Mouse (Mus musculus) adrenal gland, postnatal 25 days (tissue): ENCODE results near the gene Grik4. TPM values are rescaled to one million over a fixed set of nuclear protein-coding genes. Genes with fewer than 3 reads are reported as not detected.

ENCODE experiments used
- DNase-seq: peaks from one replicate; pipeline ENCODE4 v3.0.0; 2021; ENCODE audit warnings: mixed read lengths
- total RNA-seq: library from RNA; stranded (reverse); gene quantifications from 2 replicates; pipeline ENCODE4 v1.2.3, GENCODE M21; 2021

Grik4 gene
- total RNA-seq, 1 experiment from 2014 or later: 2.0 TPM

DNA sequence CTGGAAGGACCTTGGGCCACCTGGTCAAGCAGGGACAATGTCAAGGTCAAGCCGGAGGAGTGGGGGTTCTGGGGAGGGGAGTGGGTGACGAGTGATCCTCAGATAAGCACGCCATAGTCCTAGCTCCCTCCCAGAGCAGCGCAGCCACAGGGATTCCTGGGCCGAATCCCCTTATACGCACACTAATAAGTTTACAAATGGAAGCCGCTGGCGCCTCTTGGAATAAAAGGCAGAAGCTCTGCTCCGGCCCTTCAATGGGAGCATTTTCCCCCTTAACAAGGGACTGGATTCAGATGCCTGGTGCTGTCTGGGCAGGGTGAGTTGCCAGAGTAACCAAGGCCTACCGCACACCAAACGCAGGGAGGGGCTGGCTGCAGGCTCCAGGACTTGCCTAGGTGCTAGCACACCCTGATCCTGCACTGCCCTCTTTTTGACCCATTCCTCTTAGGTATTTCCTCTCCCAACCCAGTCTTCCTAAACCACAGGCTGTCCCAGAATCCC, 46.2 kb downstream of the Grik4 start:
- DNase-seq: no peak

DNA sequence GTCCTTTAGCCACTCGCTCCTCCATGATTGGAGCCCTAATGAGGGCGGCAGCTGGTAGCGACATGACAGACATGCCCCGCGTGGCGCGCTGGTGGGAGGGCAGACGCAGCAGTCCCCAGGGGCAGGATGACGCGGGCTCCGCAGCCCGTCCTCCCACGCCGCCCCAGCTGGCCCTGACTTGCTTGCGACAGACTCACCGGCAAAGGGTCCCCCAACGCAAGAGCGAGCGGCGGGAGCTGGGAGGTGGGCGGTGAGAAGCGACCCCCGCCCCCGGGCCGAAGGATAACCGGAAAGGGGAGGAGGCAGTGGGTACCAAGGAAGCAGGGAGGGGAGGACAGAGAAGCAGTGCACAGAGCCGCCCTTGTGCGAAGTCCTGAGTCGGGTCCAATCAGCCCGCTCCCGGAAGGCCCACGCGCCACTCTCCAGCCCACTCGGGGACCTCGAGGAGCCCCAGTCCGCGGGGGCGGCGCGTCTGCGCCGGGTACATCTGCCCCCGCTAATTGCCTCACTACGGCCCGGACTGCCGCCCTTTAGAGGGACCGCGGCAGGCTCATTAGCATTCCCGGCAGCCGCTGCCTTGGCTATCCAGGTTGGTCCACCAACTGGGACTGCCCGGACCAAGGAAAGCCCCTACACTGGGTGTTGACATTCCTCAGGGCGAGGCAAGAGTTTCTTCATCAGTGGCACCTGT, 46.8 kb downstream of the Grik4 start:
- DNase-seq: peak; percentile 56

DNA sequence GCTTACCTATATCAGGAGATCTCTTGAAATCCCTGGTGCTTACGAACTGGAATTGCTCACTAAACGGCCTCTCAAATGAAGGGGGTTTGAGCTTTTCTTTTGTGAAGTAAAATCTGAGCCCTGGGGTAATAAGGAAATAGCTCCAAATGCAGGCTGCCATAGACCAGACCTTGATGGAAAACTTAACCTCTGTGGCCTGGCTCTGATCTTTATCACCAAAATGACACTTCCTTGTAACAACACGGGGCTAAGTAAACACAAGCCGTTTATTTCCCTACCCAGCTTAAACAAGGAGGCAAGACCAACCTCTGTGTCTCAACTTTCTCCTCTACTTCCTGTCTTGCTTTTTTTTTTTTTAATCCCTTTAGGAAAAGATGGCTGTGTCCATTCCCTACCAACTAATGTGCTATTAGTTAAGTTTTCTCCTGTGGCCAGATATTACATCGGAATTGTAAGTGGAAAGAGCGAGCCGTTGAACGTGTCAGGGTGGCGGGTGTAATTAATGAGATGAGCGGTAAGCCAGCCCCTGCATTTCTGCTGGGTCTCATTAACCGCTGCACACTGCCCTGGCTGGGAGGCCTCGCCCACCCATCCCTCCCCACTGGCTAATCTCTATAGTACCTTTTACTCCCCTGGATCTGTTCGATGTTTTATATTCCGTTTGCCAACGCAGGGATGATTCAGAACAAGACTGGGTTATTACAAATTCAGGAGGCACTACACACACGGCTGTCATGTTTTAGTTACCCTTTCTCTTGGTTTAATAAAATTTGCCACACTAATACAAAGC, 47.7 kb downstream of the Grik4 start:
- no peak for DNase-seq

DNA sequence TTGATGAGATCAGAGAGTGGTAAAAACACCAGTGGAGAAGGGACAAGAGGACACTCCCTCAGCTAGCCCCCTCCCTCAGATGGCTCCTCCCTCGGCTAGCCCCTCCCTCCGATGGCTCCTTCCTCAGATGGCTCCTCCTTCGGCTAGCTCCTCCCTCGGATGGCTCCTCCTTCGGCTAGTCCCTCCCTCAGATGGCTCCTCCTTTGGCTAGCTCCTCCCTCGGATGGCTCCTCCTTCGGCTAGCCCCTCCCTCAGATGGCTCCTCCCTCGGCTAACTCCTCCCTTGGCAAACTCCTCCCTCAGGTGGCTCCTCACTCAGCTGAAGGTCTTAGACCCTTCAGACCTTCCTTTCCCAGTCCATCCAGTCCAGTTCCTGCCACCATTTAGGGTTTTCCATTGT, 51.5 kb downstream of the Grik4 start:
- DNase-seq: no peak

DNA sequence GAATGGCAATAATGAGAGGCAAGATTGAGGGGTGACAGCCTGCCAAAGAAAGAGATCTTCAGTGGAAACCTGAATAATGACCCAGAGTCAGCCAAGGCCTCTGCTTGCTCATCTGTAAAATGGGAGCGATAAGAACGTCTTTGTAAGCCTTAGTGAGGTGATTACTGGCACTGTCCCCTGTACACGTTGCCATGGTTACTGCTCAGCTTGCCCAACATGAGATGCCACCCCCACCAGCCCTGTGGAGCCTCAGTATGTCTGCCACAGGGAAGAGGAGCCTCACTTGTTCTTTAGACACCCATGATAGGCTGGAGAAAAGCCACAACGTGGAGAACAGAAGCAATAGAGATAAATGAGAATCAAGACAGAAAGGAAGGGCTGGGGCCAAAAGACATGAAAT, 56.4 kb downstream of the Grik4 start:
- DNase-seq: no peak

DNA sequence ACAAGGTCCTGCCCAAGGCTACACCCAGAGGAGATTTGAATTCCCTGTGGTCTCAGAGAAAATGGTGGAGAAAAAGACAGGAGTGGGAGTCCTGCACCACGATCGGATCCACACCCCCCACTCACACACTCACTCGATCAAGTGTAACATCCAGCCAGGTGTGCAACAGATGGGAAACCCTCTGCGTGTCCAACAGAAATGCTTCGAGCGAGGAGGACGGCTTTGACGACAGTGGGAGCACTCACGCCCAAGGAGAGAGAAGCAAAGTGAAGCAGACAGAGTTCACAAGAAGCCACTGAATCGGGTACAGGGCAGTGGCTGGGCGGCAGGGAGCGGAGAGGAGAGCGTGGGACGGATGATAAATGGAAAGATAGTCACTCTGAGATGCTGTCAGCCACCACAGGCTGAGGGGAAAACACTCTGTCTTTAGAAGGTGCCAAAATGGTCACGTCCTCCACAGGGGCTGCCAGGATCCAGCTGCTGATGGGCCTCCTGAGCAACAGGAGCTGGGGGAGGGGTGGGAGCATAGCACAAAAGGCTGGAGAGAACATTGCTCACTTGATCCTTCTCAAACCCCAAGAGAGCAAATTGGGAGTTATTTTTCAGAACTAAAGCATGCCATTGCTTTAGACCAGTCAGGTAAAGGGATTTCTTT, 58.1 kb downstream of the Grik4 start:
- DNase-seq: no peak

DNA sequence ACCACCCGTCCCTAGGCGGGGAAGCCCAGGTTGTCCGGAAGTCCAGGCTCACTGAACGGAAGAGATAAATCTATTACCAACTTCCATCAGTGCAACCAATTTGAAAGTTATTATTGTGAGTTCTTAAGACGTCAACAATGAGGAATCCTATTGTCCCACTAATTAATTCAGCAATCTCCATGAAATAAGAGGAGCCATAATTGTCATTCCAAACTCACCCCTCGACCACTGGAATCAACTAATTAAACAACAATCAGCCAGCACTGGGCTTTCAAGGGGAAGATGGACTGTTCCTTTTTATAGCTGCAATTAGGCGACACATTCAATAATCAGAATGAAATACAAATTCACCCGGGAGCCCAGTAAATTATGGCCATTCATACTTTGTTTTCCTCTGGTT, 58.7 kb downstream of the Grik4 start:
- DNase-seq: no peak

DNA sequence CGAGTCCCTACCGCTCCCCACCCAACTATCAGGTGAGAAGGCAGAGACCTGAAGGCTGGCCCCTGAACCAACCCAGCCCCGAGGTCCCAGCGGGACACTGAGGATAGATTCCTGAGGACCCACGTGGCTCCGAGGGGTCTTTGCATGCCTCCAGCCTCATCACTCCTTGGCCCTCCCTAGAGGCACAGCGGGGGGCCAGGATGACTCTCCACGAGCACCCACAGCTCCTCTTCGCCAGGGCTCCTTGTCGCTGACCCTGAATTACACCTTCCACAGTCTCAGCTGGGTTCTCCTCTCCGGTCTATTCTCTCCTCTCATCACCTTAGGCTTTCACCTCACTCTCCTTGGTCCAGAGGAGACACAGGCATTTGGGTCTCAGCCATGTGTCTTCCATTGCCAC, 59.2 kb downstream of the Grik4 start:
- DNase-seq: no peak

DNA sequence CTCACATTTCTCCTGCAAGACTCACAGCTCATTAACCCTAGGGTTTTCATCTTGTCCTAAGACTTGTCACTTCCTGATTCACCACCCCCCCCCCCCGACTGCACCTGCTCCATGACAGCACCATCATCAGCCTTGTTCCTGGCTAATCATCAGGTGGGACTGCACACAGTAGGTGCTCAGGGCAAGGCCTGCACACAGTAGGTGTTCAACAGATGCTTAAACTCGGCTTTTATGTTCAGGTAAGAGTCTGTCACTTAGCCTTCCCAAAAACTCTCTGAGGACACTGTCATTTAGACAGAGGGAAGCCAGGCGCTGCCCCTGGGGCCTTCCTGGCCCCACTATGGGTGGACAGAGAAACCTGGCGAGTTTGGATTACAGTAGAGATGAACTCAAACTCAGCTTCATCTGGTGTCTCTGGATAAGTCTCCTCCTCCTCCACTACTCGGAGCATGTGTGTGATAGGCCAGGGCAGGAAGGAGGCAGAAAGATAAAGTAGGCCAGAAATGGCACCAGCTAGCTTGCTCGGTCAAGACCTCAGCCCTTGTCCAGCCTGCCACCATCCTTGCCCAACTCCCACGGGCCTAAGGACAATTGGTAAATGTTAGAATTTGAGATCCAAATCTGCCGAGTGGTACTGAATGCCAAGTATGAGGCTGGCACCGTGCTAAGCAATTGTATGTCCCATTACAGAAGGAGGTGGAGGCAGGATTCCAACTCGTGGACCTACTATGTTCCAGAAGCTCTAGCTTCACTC, 61.1 kb downstream of the Grik4 start:
- DNase-seq: no peak

DNA sequence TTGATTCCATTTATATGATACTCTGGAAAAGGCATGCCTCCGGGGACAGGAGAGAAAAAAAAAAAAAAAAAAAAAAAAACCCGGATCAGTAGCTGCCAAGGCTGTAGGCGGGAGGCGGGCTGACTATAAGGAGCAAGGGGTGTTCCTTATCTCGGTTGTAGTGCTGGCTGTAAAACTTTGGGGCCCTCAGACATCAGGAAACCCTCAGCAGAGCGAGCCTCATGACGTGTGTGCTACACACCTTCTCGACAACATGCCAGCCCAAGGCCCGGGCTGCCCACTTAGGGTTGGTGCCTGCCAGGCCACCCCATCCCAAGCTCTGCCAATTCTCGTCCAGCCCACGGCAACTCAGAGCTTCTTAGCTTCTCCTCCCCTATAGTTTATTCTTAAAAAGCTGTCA, 62.0 kb downstream of the Grik4 start:
- DNase-seq: no peak

DNA sequence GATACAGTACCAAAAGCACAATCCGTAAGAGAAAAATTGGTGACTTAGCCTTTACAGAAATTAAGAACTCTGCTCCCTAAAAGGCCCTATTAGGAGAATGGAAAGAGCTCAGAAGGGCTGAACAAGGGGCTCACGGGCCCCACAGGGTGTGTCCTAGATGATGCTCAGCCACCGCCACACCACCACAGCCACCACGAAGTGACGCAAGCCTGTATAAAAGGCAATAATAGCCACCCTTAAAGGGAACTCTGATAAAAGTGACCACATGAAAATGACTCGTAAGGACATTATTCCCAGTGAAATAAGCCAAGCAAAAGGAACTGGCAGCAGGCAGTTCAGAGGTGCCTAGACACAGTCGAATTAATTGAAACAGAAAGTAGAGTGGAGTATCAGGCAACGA, 63.3 kb downstream of the Grik4 start:
- no peak for DNase-seq

DNA sequence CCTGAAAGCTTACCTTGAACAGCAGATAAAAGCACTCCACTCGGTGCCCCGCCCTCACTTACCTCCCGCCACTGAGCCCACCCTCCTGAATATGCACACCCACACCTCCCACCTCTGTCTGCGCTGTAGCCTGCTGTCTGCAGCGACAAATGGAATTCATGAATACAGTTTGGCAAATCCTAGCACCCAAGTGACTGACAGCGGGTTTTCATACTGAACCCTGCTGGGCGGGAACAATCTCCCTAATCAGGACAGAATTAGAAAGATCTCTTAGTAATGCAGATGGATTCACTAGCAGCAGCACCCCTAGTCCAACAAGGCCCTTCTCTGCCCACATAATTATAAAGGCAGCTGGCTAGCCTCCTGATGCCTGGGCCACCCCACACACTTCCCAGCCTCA, 65.9 kb downstream of the Grik4 start:
- no peak for DNase-seq

DNA sequence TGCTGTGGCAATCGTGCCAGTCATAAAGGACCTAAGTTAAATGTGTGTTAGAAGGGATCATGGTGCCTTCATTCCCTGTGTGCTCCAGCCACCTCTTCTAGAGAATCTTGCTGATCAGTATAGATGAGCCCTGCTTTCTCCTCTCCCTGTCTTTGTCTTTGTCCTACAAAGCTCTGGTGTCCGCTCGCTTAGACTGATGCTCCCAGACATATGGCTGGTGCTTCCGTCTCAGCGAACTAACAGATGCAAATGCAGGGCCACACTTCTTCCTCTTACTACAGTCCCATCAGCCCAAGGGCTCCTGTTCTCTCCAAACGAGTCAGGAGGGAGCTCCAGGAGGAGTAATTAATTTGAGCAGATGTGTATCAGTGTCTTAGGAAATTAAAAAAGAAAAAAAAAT, 71.4 kb downstream of the Grik4 start:
- no peak for DNase-seq

DNA sequence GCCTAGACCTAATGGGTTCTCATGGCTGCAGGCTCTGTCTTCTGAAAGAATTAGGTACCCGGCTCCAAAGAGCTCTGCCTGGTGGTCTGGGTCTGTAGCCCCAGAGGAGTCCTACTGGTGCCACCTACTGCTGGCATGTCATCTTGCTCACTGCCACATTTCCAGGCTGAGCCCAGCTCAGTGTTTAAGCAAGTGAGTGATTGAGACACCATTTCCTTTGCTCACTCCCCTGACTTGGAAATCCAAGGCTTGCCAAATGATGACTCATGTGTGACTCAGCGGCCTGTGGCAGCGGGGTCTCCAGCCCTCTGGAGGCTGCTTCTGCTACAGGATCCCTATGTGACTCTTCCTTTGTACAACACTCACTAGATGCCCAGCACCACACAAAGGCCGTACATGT, 72.6 kb downstream of the Grik4 start:
- DNase-seq: peak; percentile 72

DNA sequence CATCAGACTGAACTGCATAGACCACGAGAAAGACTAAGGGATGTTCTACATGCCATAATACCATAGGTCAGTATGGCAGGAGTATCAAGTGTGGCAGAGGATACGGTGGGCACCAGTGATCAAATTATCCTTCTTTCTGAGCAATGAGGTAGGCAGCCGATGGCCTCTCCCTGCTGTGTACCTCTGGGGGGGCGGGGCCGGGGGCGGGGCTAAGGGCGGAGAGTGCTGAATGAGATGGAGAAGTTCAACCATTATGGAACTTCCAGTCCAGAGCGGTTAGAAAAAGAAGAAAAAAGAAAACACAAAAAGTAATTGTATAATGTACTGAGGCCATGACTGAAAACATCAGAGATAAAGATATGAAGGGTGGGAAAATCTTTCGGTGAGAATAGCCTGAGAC, 74.0 kb downstream of the Grik4 start:
- DNase-seq: no peak

DNA sequence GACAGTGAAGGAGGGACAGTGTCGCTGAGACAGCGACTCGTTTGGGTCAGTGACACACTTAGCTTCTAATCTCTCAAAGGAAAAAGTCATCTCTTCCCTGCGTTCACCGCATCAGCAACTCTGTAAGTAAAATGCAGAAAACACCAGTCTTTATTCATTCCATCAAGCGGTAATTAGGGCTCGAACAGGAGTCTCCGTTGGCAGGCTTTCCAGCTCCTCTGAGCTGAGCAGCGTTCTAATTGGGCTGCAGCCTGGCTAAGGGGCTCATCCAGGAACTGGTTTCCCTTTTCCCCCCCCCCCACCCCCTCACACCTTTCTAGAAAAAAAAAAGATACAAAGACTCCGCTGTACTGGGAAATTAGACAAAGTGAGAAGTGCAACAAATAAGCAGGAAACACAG, 75.8 kb downstream of the Grik4 start:
- DNase-seq: no peak

DNA sequence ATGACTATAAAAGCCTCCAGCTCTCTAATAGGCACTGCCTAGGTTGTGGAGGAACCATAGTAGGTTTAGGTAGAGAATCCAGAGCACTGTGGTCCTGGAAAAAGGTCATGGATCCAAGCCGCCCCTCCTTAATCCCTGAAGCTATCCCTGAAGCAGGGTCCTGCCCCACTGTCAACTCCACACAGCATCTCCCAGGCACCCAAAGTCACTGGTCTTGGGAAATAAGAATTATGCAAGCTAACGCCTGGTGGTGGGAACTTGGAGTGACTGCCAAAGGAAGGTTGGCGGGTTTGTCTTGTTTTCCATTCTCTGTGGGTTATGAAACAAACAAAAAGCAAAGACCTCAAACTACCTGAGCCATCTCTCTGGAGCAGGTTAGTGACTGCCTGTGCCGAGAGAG, 77.6 kb downstream of the Grik4 start:
- DNase-seq: no peak

DNA sequence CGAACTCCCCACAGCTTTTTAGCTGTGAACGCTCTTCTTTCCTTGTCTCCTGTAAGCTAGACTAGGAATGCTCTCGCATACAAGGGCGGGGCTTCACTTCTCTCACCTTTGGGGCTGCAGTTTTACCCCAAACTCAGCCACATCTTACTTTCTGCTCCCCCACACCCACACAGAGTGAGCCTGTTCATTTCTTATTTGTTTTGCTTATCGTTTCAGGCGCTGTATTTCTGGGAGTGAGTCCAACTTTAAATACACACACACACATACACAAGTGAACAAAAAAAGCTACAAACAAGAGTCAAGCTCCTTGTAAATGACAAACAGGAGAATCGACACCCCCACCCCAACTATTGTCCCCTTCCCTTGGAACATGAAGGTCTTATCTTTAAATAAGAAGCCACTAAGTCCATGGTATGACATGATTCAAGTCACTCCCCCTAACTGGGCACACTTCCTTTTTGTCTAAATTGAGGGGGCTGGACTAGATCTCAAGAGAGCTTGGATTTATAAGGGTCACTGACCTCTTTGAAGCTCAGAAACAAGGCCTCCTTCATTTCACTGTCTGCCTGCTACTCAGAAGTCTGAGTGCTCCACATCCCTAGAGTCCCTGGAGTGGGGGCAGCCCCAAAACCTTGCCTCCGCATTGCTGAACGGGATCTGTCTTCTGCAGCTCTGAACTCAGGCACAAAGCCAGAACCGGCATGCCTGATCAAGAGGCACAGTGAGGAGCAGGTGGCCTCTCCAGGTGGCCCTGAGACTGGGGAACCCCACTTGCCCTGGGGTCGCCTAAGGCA, 79.1 kb downstream of the Grik4 start:
- no peak for DNase-seq

DNA sequence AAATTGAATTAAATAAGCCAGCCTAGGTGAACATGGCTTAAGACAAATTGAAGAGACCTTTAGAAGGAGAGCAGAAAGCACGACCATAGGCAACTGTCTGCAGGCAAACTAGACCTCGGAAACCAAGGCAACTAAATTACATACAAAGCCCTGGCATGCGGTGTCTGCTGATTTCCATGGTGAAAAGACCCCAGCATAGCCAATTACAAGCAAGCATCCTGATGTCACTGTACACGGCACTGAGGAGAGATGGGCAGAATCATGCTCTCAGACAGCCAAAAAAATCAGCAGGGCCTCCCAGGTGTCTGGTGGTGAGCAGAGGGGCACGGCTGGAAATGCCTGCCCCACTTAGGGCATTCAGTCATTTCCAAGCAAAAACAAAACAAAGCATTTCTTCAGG, 80.9 kb downstream of the Grik4 start:
- no peak for DNase-seq

DNA sequence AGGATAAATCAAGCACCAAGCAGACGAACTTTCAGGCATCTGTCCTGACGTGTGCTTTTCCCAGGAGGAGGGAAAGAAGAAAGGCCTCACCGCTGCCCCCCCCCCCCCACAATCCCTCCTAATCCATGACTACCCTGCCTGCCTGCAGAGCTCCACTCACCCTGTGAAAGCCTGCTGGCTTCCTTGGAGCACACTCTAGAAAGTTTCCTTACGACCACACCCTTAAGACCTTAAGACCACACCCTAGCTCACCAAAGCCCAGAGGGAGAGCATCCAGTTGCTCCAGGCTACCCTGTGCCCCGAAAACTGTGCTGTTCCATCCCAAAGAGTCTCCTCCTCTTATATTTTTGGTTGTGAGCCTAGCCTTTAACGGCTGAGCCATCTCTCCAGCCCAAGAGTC, 82.6 kb downstream of the Grik4 start:
- DNase-seq: no peak

DNA sequence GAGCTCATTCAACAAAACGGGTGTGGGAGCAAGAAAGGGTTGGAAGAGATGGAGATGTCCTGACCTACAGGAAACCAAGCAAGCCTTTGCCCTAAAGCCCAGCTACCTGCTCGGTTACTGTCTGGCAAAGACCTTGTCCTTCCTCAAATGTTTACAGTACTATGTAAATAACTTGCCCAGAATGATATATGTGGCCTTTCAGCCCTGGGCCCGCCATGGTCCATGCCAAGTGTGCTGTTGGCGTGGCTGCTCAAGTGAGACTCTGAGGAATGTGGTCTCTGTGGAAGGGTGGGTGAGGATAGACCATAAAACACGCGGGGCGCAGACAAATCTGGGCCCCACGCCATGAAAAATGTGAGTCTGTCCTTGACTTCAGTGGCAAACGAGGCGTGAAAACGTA, 83.1 kb downstream of the Grik4 start:
- no peak for DNase-seq
